Mouse (Mus musculus): ENCODE data around the gene Asrgl1.

- TF ChIP-seq CTCF (IDR thresholded peaks at IDR 0.05; ENCODE audit: borderline replicate concordance, insufficient read depth, low read length) (no peak), POLR2A (IDR thresholded peaks at IDR 0.05; ENCODE audit: low read depth, low read length) (no peak)
Measured at GRCm38 (mm10) chr19:9134746-9135511, 507 bp downstream of the Asrgl1 start.
